Mouse (Mus musculus) ES-E14 (cell line): ENCODE measurements around the gene App. TPM values are rescaled to one million over a fixed set of nuclear protein-coding genes. Genes with fewer than 3 reads are reported as not detected.
A peak's percentile ranks its signal among the peaks of the same experiment; 100 is the strongest.

Source experiments
- DNase-seq: peaks from one replicate; pipeline ENCODE4 v3.0.0-alpha.2; 2013; ENCODE audit warnings: low read depth, low spot score
- H3K27ac ChIP-seq: 2 replicates; pipeline ENCODE4 v1.5.1; 2012; ENCODE audit warnings: low read depth, mild to moderate bottlenecking, low read length, moderate library complexity, mixed read lengths; ENCODE audit not compliant: poor library complexity, insufficient read depth, severe bottlenecking
- H3K36me3 ChIP-seq: 2 replicates; pipeline ENCODE4 v1.6.1; 2012; ENCODE audit warnings: mild to moderate bottlenecking, low read length, moderate library complexity, mixed read lengths; ENCODE audit not compliant: control insufficient read depth, poor library complexity, insufficient read depth, severe bottlenecking
- H3K4me1 ChIP-seq, 2 experiments: fragments of 150-350 bp in 1 of 2; sonication (generic) in 1 of 2; 2 replicates each; pipeline ENCODE4 v1.6.1; 2012; ENCODE audit warnings: low read length in 2 of 2, mild to moderate bottlenecking in 1 of 2, mixed read lengths in 1 of 2; ENCODE audit not compliant: control insufficient read depth in 2 of 2, insufficient read depth in 2 of 2, poor library complexity in 1 of 2
- H3K4me3 ChIP-seq, 2 experiments: fragments of 150-350 bp in 1 of 2; sonication (generic) in 1 of 2; 2 replicates each; pipeline ENCODE4 v1.5.1; 2012; ENCODE audit warnings: low read length in 2 of 2, low read depth in 1 of 2, mild to moderate bottlenecking in 1 of 2, mixed read lengths in 1 of 2; ENCODE audit not compliant: insufficient read depth in 1 of 2, poor library complexity in 1 of 2, severe bottlenecking in 1 of 2
- H3K9ac ChIP-seq: 2 replicates; pipeline ENCODE4 v1.6.1; 2012; ENCODE audit warnings: low read depth, mild to moderate bottlenecking, low read length, mixed read lengths; ENCODE audit not compliant: poor library complexity, insufficient read depth, severe bottlenecking
- H3K9me3 ChIP-seq: fragments of 150-350 bp; sonication (generic); 2 replicates; pipeline ENCODE4 v1.6.1; 2012; ENCODE audit warnings: low read depth, mild to moderate bottlenecking, low read length; ENCODE audit not compliant: control insufficient read depth, insufficient read depth
- CHD2 ChIP-seq: IDR thresholded peaks from 2 replicates; pipeline ENCODE4 v1.6.1; 2014; ENCODE audit warnings: mild to moderate bottlenecking, low read depth, low read length, inconsistent platforms
- HCFC1 ChIP-seq: IDR thresholded peaks from 2 replicates; pipeline ENCODE4 v1.6.1; 2012; ENCODE audit warnings: low read length, inconsistent platforms, borderline replicate concordance; ENCODE audit not compliant: insufficient read depth
- MAFK ChIP-seq: IDR thresholded peaks from 2 replicates; pipeline ENCODE4 v1.6.1; 2014; ENCODE audit warnings: mild to moderate bottlenecking, low read depth, low read length, inconsistent platforms; ENCODE audit not compliant: insufficient read depth
- ZC3H11A ChIP-seq: IDR thresholded peaks from 2 replicates; pipeline ENCODE4 v1.6.1; 2012; ENCODE audit warnings: low read depth, mild to moderate bottlenecking, inconsistent platforms, low read length, borderline replicate concordance
- ZNF384 ChIP-seq: IDR thresholded peaks from 2 replicates; pipeline ENCODE4 v1.6.1; 2012; ENCODE audit warnings: low read depth, low read length, inconsistent platforms
- in situ Hi-C, 2 experiments: fragments of 600-800 bp; cut with MboI; formaldehyde crosslinking; loops; one replicate each; pipeline ENCODE4 v1.15.1; 2025; ENCODE audit warnings: low sequenced_read_pairs in 2 of 2, inconsistent platforms in 1 of 2; ENCODE audit not compliant: unreplicated experiment in 2 of 2
- total RNA-seq: library from RNA; depleted of rRNA; stranded (reverse); fragments of 300-350 nt; gene quantifications from 2 replicates; pipeline ENCODE4 v1.2.3, GENCODE M21; 2012; rRNA removed

The App gene
- total RNA-seq, result 31.0 and 52.4 TPM in 2 replicates

GRCm38 (mm10) chr16:85173373-85174081 lies at the start of gene App:
TSS of gene App (minus strand) at chr16:85173766.
- Histone ChIP-seq H3K36me3 (no peaks in the 10 kb centered on the region), H3K9ac (peak within 1 kb of the TSS; percentile 68), H3K27ac (no peak within 1 kb of the TSS), H3K4me1 (peaks cover 0 to 3% of the 10 kb centered on the region in 2 experiments; a peak in 1 of 4 replicates), H3K4me3 (peak within 1 kb of the TSS; percentile 73 to 96), H3K9me3 (no peaks in the 10 kb centered on the region)
- TF ChIP-seq MAFK (no peak), ZC3H11A (no peak), CHD2 (no peak), ZNF384 (no peak), HCFC1 (no peak)
- in situ Hi-C loops, result no loop called here
- DNase-seq, result peak; percentile 61

GRCm38 (mm10) chr16:85215846-85216245 lies 42.3 kb upstream of the App start:
- H3K36me3 ChIP-seq, result no peaks in the 10 kb centered on the region
- DNase-seq, result no peak
- H3K27ac ChIP-seq, result no peak overlapping the region
- H3K4me3 ChIP-seq, result no peak overlapping the region
- TF ChIP-seq HCFC1 (no peak), ZC3H11A (no peak), MAFK (no peak), ZNF384 (no peak), CHD2 (no peak)
- H3K4me1 ChIP-seq, result no peaks in the 10 kb centered on the region
- H3K9ac ChIP-seq, result no peak overlapping the region
- H3K9me3 ChIP-seq, result no peaks in the 10 kb centered on the region
- in situ Hi-C loops, result no loop called here

- in situ Hi-C loops, result no loop called here
- no peak for DNase-seq
- TF ChIP-seq ZNF384 (no peak), ZC3H11A (no peak), HCFC1 (no peak), CHD2 (no peak), MAFK (no peak)
- no peaks in the 10 kb centered on the region for H3K36me3 ChIP-seq
- no peak overlapping the region for H3K4me3 ChIP-seq
- no peak overlapping the region for H3K27ac ChIP-seq
- H3K9me3 ChIP-seq, result no peaks in the 10 kb centered on the region
- no peak overlapping the region for H3K9ac ChIP-seq
- no peaks in the 10 kb centered on the region for H3K4me1 ChIP-seq
Observed at GRCm38 (mm10) chr16:85215173-85215572, 41.6 kb upstream of the App start.

- H3K4me3 ChIP-seq, result no peak overlapping the region
- TF ChIP-seq CHD2 (no peak), ZNF384 (no peak), ZC3H11A (no peak), HCFC1 (no peak), MAFK (no peak)
- DNase-seq, result no peak
- H3K9ac ChIP-seq, result no peak overlapping the region
- H3K4me1 ChIP-seq, result no peaks in the 10 kb centered on the region
- H3K9me3 ChIP-seq, result no peaks in the 10 kb centered on the region
- in situ Hi-C loops, result no loop called here
- H3K27ac ChIP-seq, result no peak overlapping the region
- no peaks in the 10 kb centered on the region for H3K36me3 ChIP-seq
Observed at GRCm38 (mm10) chr16:85195622-85196021, 22.1 kb upstream of the App start.

GRCm38 (mm10) chr16:85195167-85195566 lies 21.6 kb upstream of the App start:
- Histone ChIP-seq H3K9me3 (no peaks in the 10 kb centered on the region), H3K9ac (no peak overlapping the region), H3K36me3 (no peaks in the 10 kb centered on the region), H3K4me1 (no peaks in the 10 kb centered on the region), H3K4me3 (no peak overlapping the region), H3K27ac (no peak overlapping the region)
- DNase-seq, result no peak
- in situ Hi-C loops, result no loop called here
- no peak for TF ChIP-seq CHD2
- TF ChIP-seq ZC3H11A, result no peak
- no peak for TF ChIP-seq HCFC1
- TF ChIP-seq MAFK, result no peak
- TF ChIP-seq ZNF384, result no peak
